Mouse (Mus musculus) right cerebral cortex, postnatal 14 days (tissue): ENCODE measurements at regions not wholly inside any gene's neighbourhood (a gene's known extent, or its start where the extent isn't known, plus 50 kb on each side); places are given as distances from the start of the nearest gene placed in this dataset.

Experiments
- DNase-seq: peaks from one replicate; pipeline ENCODE4 v3.0.0; 2022

DNA sequence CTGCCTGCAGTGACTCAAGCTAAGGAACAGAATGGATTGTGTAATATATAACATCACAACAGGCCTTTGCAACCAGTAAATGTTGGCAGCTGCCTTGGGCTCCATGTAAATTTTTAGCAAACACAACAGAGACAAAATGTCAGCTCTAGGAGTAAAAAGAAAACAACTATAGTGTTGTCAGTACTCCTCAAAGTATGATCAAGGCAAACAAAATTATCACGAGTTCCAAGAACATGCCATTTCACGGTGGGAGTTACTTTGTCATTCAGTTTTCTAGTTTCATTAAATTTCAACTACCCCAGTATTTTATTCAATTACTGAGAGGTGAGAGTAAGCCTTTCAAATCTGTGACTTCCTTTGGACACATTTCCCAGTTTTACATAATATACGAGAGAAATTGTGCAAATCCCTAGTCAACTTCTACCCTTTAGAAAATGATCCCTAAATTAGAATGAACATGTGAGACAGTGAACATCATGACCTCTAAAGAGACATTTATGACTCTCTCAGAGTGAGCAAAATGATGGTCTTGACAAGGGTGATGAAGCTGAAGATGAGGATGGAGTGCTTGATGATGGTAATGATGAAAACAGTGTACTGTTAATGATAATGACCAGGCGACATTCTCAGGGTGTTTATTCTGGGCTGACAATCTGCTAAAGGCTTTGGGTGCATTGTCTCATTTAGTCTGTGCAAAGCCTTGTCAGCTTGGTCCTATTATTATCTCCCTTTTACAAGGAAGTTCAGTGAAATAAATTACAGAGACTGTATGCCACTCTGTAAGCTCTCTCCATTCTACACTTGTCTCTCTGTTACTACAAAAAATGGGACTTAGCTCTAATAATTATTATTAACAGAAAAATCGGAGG is 209.7 kb upstream of the Etaa1 start:
- no peak for DNase-seq

GRCm38 (mm10) chr11:18156506-18156905 is 202.8 kb upstream of the Etaa1 start:
- no peak for DNase-seq

- DNase-seq = peak; percentile 35
Measured at GRCm38 (mm10) chr11:18151788-18152563, 198.3 kb upstream of the Etaa1 start.

- DNase-seq = no peak
Measured at GRCm38 (mm10) chr11:18151369-18151768, 197.7 kb upstream of the Etaa1 start.

DNA sequence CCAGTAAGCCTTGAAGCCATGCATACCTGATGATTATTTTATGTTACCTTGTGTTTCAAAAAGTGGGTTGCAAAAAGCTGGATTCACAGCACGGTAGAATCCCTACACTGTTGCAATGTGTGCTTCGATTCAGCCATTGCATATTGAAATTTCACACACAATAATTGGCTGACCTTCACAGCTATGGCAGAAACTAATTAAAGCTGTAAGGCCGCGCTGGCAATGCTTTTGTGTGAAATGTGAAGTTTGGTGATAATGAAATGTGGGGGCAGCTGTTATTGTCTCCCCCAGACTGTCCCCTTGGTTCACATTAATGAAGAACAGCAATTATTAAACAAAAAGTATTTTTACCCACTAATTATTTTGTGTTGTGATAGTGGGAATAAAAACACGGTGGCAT is 173.8 kb upstream of the Etaa1 start:
- no peak for DNase-seq

- DNase-seq = peak; percentile 5
Measured at GRCm38 (mm10) chr11:18123031-18123430, 169.4 kb upstream of the Etaa1 start.

DNA sequence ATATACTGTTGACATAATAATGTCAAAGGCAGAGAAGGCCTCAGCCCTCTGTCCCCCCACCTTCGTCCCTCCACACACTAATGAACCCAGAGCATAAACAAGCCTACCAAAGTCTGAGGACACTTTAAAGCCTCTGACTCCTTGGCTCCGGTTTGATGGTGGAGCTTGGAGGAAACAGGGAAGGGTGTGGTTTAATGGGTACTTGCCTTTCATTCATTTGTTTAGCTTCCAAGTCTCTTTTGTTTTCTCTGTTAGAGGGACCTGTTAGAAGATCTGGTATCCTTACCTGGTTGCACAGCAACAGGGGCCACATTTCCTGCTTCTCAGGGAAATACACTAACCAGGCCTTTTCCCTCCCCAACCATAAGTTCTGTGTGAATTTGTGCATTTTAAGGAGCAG is 168.9 kb upstream of the Etaa1 start:
- DNase-seq = no peak

GRCm38 (mm10) chr11:18115693-18116450 is 162.2 kb upstream of the Etaa1 start:
- peak; percentile 56 for DNase-seq

GRCm38 (mm10) chr11:18102841-18103240 is 149.2 kb upstream of the Etaa1 start:
- no peak for DNase-seq

DNA sequence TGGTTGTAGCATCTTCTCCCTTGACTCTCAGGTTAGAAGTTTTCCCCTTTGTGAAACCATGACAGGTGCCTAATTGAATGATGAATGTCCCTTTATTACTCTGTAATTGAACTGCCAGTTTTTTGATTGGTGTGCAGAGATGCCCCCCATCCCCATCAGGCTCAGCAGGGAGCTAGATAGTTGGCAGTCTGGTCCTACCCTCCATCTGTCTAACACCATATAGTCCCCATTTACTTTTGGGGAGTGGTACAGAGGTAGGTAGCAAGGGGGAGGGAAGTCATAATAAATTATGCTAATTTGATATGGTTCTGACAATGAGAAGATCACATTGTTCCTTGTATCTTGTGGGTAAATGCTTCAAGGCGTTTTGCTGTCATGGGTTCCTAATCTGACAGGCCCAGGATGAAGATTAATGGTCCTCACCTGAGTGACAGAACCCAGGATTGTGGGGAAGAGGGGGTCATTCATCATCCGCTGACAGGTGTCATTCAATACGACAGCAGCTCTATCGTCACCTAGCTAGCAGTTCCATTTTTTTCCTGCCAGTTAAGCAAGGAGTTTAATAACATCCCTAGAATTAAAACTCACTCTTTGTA is 122.3 kb upstream of the Etaa1 start:
- DNase-seq = no peak

DNA sequence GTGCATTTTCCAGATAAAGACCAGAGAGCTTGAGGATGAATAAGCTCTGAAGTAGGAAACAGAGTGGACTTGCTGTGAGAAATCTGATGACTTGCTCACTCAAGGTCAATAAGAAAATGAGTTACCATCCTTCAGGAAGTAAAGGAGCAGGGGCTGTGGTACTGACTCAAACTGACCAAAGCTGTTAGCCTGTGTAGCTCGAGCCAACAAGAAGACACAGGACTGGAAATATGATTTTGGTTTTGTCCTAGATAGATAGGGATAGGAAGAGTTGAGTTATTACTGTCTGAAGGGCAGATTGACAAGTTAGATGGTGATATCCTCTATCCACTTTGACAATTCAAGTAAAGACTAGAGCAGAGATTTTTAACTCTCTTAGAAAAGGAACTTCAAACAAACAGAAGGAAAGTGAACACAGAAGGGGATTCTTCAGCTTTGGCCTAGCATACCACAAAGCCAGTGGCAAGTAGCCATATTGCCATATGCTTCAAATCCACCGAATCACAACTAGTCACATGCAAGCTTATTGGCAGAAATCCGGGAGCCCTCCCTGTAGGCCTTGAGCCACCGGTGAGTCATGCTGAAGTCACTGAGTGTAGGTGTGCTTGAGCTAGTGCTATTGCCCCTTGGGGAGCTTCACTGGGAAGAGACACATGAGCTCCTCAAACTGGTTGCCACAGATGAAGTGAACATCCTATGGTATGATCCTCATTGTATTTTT is 117.1 kb upstream of the Etaa1 start:
- no peak for DNase-seq

GRCm38 (mm10) chr11:18070032-18070374 is 116.3 kb upstream of the Etaa1 start:
- no peak for DNase-seq

GRCm38 (mm10) chr11:18069348-18070031 is 115.8 kb upstream of the Etaa1 start:
- DNase-seq = no peak

DNA sequence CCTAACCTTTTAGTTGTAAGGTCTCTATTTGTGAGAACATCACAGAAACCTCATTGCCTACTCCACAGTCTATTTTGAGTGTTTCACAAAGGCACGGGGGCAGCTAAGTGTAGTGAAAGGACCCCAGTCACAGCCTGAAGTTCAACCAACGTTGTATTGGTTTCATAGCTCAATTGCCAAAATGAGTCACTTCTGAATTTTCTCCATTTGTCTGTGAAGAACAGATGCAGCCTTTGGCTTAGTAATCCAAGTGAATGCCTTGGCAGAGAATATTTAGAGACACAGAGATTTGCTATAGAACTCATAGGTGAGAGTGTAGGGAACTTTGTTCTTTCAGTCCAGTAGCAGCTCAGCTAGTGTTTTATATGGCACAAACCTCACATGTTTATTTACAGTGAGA is 114.4 kb upstream of the Etaa1 start:
- no peak for DNase-seq

- DNase-seq = no peak
Measured at GRCm38 (mm10) chr11:18067676-18068075, 114.0 kb upstream of the Etaa1 start.

GRCm38 (mm10) chr11:18041589-18041988 is 87.9 kb upstream of the Etaa1 start:
- DNase-seq = no peak

DNA sequence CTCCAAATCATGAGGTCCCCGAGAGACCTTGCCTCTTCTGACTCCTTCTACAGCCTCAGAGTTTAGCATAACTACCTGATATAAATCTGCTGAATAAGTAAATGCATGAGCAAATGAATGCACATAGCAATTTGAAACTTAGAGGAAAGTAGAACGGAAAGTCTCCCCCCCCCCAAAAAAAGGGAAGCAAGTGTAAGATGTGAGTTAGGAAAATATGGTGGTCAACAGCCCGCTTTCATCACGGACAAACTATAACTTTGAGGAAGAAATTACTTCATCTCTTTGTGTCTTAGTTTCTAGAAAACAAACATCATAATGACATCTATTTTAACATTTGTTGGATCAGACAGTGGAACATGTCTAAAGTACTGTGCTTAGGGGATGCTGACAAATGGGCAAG is 77.4 kb upstream of the Etaa1 start:
- no peak for DNase-seq

DNA sequence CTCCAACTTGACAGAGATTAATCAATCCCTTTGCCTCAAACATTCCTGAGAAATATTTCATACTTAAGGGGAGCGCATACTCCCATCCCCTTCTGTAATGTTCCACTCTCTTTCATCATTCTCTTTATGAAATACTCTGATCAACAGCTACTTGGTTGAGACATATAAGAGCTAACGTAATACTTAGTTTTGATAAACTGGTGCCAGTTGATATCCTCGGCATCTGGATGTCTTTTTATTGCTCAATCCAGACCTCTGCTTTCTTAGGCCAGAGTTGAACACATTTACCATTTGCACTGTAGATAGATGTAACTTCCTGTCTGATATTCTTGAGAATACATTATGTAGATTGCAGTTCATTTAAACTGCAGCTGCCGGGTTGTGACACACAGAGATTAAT is 68.4 kb upstream of the Etaa1 start:
- no peak for DNase-seq

DNA sequence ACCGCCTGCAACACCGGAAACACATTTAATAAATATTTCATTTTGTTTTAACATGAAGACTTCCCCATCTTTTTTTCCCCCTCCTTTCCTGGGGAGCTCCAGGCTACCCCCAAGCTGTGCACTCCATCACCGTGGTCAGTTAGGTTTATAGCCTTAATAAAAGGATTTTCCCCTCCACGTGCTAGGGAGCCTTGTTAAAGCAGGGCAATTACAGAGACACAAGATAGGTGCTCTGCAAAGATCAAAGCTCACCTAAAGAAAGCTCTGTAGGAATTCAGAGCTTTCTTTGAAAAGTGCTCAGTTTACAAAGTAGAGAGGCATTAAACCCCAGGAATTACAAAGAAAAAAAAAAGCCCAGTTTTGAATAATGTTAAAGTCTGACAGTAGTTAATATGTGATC is 61.6 kb upstream of the Etaa1 start:
- no peak for DNase-seq

DNA sequence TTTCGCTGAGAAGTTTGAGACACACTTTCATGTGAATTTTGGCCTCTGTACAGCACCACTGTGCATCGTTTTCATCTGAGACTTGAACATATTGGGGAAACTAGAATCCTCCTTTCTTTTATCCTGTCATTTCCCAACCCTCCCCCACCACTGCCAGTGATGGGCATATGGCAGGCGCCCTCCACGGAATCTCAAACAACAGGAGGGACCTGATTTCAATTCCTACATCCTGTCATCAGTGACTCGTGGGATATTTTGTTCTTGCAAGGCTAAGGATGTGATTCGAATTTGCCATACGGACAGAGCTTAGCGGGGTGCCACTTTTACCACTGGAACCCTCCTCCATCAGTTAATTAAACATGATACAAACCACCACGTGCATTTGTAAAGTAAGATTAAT is 60.9 kb upstream of the Etaa1 start:
- no peak for DNase-seq

DNA sequence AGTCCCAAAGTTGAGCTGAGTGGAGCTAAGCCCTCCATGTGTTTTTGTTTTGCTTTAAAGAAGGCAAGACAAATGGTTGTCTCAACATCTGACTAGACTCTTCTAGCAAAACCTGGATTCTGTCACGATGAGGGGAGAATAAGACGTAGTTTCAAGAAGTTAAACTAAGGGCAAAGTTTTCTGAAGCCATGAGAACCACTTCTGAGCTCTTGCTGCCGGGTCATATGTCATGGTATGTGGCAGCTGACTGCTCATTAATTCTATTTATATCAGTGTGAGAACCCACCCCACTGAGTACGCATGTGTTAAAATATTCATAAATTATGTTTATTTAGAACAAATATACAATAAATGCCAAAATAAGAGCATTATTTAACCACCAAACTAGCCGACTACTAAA is 58.4 kb upstream of the Etaa1 start:
- no peak for DNase-seq
